Mouse (Mus musculus) kidney, embryonic 16.5 days (tissue): ENCODE measurements around the gene Hipk4. TPM values are rescaled to one million over a fixed set of nuclear protein-coding genes. Genes with fewer than 3 reads are reported as not detected.

Experiments
- ATAC-seq: fragments of 200-750 bp; cut with Nextera tagmentation; 2 replicates; pipeline ENCODE4 v1.8.0; 2017; ENCODE audit warnings: moderate TSS enrichment; ENCODE audit not compliant: low FRiP score, low TSS enrichment
- H3K27ac ChIP-seq: fragments of 300-500 bp; sonication (generic); 2 replicates; pipeline ENCODE4 v1.5.1; 2014; ENCODE audit warnings: low read length
- H3K27me3 ChIP-seq: fragments of 300-500 bp; sonication (generic); 2 replicates; pipeline ENCODE4 v1.6.1; 2014; ENCODE audit warnings: low read length, control low read depth, mixed read lengths; ENCODE audit not compliant: insufficient read depth
- H3K36me3 ChIP-seq: fragments of 300-500 bp; sonication (generic); 2 replicates; pipeline ENCODE4 v1.6.1; 2014; ENCODE audit warnings: low read length, control low read depth, mixed read lengths; ENCODE audit not compliant: insufficient read depth
- H3K4me1 ChIP-seq: fragments of 300-500 bp; sonication (generic); 2 replicates; pipeline ENCODE4 v1.6.1; 2014; ENCODE audit warnings: low read length, control low read depth, mixed read lengths; ENCODE audit not compliant: insufficient read depth
- H3K4me2 ChIP-seq: fragments of 300-500 bp; sonication (generic); replicated peaks from 2 replicates; pipeline ENCODE4 v1.6.1; 2014; ENCODE audit warnings: low read depth, low read length
- H3K4me3 ChIP-seq: fragments of 300-500 bp; sonication (generic); 2 replicates; pipeline ENCODE4 v1.5.1; 2014; ENCODE audit warnings: mild to moderate bottlenecking, low read length
- H3K9ac ChIP-seq: fragments of 300-500 bp; sonication (generic); replicated peaks from 2 replicates; pipeline ENCODE4 v1.6.1; 2014; ENCODE audit warnings: low read length
- H3K9me3 ChIP-seq: fragments of 300-500 bp; sonication (generic); 2 replicates; pipeline ENCODE4 v1.6.1; 2016; ENCODE audit warnings: low read length, control low read depth
- WGBS: fragments of 180-500 bp; shearing (Covaris S2); extraction: QIAGEN DNeasy Blood & Tissue Kit; methylation state at CpG from one replicate; pipeline ENCODE4 v1.1.7; 2014; 5-methylcytosine and 5-hydroxymethylcytosine counted together
- polyA plus RNA-seq: library from polyadenylated mRNA; unstranded; fragments of >200 nt; fragmentation: Nextera tagmentation; extraction: Ambion mirVana; gene quantifications from 2 replicates; pipeline ENCODE4 v1.2.1, GENCODE M21; 2015

The Hipk4 gene
- polyA plus RNA-seq, 1 experiment from 2014 or later = 0.70 TPM

DNA sequence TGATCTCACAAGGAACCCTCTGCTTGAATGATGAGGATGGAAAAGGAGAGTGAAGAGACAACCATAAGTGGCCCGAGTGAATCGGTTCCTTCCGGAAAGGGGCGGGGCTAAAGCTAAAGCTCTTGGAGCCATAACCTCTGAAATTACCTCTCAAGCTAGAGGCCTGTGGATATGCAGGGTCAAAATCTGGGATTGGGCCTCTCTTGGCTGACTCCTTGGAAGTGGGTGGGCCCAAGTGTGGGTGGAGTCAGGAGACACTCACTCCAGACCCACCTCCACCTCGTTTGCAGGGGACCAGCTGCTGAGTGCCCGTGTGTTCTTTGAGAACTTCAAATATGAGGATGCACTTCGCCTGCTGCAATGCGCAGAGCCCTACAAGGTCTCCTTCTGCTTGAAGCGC lies 8.1 kb upstream of the Hipk4 start:
- 63% methylated on average over 9 of the region's 9 CpGs for WGBS
- no peak overlapping the region for H3K4me3 ChIP-seq
- ATAC-seq = 0 out of 2 replicates have a peak, but pooled peaks have one; percentile 29
- peaks cover 4% of the 10 kb centered on the region; the same call in 1 of the 2 replicates for H3K9me3 ChIP-seq
- no peak overlapping the region for H3K9ac ChIP-seq
- no peak overlapping the region for H3K27ac ChIP-seq
- H3K27me3 ChIP-seq = no peaks in the 10 kb centered on the region
- no peaks in the 10 kb centered on the region for H3K4me1 ChIP-seq
- H3K4me2 ChIP-seq = no peak overlapping the region
- no peaks in the 10 kb centered on the region for H3K36me3 ChIP-seq

DNA sequence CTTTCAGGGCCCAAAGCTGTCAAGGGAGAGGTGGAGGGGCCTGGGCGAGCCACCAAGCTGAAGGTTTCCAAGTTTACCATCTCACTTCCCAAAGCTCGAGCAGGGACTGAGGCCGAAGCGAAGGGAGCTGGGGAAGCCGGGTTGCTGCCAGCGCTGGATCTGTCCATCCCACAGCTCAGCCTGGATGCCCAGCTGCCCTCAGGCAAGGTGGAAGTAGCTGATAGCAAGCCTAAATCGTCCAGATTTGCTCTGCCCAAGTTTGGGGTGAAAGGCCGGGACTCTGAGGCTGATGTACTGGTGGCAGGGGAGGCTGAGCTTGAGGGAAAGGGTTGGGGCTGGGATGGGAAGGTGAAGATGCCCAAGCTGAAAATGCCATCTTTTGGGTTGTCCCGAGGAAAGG lies 4.8 kb upstream of the Hipk4 start:
- Histone ChIP-seq H3K36me3 (0 out of 2 replicates have a peak, but pooled peaks cover 2% of the 10 kb centered on the region), H3K4me2 (no peak overlapping the region), H3K9me3 (peaks cover 5% of the 10 kb centered on the region; the same call in 1 of the 2 replicates), H3K27ac (no peak overlapping the region), H3K27me3 (no peaks in the 10 kb centered on the region), H3K9ac (no peak overlapping the region), H3K4me1 (no peaks in the 10 kb centered on the region), H3K4me3 (no peak overlapping the region)
- WGBS = 86% methylated on average over 9 of the region's 9 CpGs
- ATAC-seq = no peak

DNA sequence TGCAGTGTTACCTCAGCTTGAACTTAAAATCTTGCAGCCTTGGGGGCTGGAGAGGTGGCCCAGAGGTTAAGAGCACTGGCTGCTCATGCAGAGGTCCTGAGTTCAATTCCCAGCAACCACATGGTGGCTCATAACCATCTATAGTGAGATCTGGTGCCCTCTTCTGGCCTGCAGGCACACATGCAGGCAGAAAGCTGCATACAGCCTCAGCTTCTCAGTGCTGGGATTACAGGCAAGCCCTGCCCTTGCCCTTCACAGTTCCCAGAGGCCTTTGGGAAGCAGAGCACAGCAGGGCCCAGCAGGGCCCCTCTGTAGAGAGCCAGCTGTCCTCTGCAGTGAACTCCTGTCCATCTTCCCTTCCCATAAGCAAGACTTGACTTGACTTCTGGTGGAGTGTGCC lies 3.0 kb upstream of the Hipk4 start:
- no peak for ATAC-seq
- no peak overlapping the region for H3K27ac ChIP-seq
- H3K4me2 ChIP-seq = no peak overlapping the region
- H3K9ac ChIP-seq = no peak overlapping the region
- H3K36me3 ChIP-seq = 0 out of 2 replicates have a peak, but pooled peaks cover 2% of the 10 kb centered on the region
- no peaks in the 10 kb centered on the region for H3K4me1 ChIP-seq
- no peaks in the 10 kb centered on the region for H3K27me3 ChIP-seq
- peaks cover 5% of the 10 kb centered on the region; the same call in 1 of the 2 replicates for H3K9me3 ChIP-seq
- no peak overlapping the region for H3K4me3 ChIP-seq

DNA sequence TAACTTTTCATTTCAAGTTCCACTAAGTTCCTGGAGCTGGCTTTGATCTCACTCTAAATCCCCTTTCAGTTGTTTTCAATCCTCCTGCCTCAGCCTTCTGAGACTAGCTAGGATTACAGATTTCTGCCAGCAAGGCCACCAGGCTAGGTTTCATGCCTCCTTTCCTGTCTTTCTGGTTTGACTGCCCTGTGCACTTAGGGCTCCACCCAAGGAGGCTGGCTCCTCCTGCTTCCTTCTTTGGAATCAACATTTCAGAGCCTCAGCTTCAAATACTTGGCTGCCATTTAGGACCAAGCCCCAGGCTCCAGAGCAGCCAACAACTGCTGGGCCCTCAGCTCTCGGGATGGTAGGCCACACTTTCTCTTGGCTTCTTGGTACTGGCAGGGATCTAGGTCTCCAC lies 2.5 kb upstream of the Hipk4 start:
- H3K4me3 ChIP-seq = no peak overlapping the region
- peaks cover 5% of the 10 kb centered on the region; the same call in 1 of the 2 replicates for H3K9me3 ChIP-seq
- 0 out of 2 replicates have a peak, but pooled peaks cover 2% of the 10 kb centered on the region for H3K36me3 ChIP-seq
- H3K4me2 ChIP-seq = no peak overlapping the region
- H3K9ac ChIP-seq = no peak overlapping the region
- WGBS = 53% methylated on average over 1 of the region's 1 CpGs
- no peak overlapping the region for H3K27ac ChIP-seq
- no peaks in the 10 kb centered on the region for H3K27me3 ChIP-seq
- no peak for ATAC-seq
- no peaks in the 10 kb centered on the region for H3K4me1 ChIP-seq

DNA sequence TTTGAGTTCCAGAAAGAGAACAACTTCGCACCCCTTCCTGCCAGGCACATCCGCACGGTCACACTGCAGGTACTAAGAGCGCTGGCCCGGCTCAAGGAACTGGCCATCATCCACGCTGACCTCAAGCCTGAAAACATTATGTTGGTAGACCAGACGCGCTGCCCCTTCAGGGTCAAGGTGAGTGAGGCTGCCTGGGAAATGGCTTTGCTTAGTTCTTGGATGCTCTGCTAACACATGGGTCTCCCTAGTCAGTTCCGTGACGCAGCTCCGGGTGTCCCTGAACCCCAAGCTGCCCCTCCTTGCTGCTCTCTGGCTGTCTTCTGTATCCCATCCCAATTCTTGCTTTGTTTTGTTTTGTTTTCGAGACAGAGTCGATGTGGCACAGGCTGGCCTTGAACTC lies 738 bp downstream of the Hipk4 start:
- Histone ChIP-seq H3K4me1 (no peaks in the 10 kb centered on the region), H3K4me2 (no peak overlapping the region), H3K27ac (no peak overlapping the region), H3K4me3 (no peak overlapping the region), H3K9me3 (peaks cover 5% of the 10 kb centered on the region; the same call in 1 of the 2 replicates), H3K27me3 (no peaks in the 10 kb centered on the region), H3K36me3 (0 out of 2 replicates have a peak, but pooled peaks cover 2% of the 10 kb centered on the region), H3K9ac (no peak overlapping the region)
- no peak for ATAC-seq
- WGBS = 93% methylated on average over 13 of the region's 13 CpGs

DNA sequence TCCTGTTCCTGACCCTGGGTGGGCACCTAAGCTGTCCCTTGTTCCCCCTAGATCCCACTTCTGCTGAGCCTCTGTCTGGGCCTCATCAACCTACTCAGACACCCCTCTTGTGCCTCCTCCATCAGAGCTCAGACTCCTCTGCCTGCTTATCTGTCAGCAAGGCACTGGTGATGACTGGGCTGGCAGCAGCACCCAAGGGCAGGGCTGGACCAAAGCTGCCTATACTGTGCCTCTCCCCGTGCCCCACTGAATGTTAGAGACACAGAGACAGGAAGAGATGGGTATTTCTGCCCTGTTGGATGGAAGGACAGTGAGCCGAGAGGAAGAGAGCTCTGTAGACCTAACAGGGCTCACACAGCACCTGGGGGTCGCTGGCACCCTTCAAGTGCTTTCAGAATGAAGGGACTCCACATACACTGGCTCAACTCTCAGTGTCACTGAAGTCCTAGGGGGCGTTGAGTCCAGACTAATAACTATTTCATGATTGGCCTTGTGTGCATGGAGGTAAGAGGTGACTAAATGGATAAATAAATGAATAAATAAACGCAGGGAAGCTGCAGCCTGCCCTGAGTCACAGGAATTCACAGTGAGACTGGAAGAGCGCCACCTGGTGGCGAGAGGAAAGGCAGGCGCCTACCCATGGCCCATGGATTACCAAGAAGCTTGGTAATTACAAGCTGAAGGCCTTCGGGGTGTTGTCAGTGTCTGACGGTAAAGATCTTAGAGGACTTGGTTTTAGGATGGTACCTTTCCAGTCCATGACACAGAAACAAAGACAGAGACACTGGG lies 3.2 kb downstream of the Hipk4 start:
- WGBS = 25% methylated on average over 10 of the region's 10 CpGs
- H3K27ac ChIP-seq = no peak overlapping the region
- H3K4me3 ChIP-seq = no peak overlapping the region
- no peaks in the 10 kb centered on the region for H3K4me1 ChIP-seq
- H3K9me3 ChIP-seq = no peaks in the 10 kb centered on the region
- H3K4me2 ChIP-seq = no peak overlapping the region
- H3K36me3 ChIP-seq = 0 out of 2 replicates have a peak, but pooled peaks cover 7% of the 10 kb centered on the region
- no peak overlapping the region for H3K9ac ChIP-seq
- peak; percentile 64 for ATAC-seq
- no peaks in the 10 kb centered on the region for H3K27me3 ChIP-seq

DNA sequence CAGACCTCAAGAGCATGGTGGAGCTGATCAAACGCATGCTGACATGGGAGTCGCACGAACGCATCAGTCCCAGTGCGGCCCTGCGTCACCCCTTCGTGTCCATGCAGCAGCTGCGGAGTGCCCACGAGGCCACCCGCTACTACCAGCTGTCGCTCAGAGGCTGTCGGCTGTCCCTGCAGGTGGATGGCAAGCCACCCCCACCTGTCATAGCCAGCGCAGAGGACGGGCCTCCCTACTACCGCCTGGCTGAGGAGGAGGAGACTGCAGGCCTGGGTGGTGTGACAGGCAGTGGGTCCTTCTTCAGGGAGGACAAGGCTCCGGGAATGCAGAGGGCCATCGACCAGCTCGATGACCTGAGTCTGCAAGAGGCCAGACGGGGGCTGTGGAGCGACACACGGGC lies 6.0 kb downstream of the Hipk4 start:
- Histone ChIP-seq H3K4me3 (no peak overlapping the region), H3K4me2 (no peak overlapping the region), H3K27me3 (no peaks in the 10 kb centered on the region), H3K36me3 (peaks cover 17% of the 10 kb centered on the region), H3K27ac (no peak overlapping the region), H3K9me3 (no peaks in the 10 kb centered on the region), H3K9ac (no peak overlapping the region), H3K4me1 (no peaks in the 10 kb centered on the region)
- WGBS = 66% methylated on average over 21 of the region's 21 CpGs
- ATAC-seq = no peak; the same call in 1 of the 2 replicates

DNA sequence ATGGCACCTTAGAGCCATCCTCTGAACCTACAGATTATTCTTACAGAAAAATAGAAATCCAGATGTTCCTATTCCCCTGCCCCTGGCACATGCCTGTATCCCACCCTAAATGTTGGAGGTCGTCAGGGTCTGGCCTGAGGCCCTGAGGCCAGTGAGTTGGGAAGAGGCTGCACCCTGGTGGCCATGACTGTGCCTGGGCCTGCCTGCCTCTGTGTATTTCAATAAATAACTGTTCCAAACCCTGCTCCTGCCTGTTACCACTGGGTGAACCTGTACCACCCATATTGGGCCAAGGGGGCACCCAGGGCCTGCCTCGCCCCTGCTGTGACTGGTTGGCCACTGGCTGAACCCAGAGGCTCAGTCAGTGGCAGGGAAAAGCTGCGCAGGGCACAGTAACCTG lies 7.9 kb downstream of the Hipk4 start:
- H3K9me3 ChIP-seq = no peaks in the 10 kb centered on the region
- H3K4me3 ChIP-seq = no peak overlapping the region
- no peaks in the 10 kb centered on the region for H3K27me3 ChIP-seq
- H3K4me1 ChIP-seq = no peaks in the 10 kb centered on the region
- no peak for ATAC-seq
- H3K9ac ChIP-seq = no peak overlapping the region
- 78% methylated on average over 3 of the region's 3 CpGs for WGBS
- H3K4me2 ChIP-seq = no peak overlapping the region
- H3K36me3 ChIP-seq = peaks cover 22% of the 10 kb centered on the region
- no peak overlapping the region for H3K27ac ChIP-seq

DNA sequence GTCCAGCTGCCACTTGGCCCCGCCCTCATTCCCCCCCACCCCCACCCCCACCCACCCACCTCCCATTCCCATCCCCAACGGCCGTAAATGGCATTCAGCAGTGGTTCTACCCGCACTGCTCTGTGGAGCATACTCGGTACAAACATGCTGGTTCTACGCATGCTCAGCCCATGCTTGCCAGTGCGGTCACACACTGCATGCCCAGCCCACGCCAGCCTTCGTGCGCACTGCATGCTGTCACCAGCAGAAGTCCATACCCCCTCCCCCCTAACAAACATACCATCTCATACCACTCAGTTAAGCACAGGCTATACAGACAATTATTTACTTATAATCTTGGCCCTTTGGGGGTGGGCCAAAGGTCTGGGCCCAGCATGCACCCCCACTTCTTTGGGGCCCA lies 8.6 kb downstream of the Hipk4 start:
- H3K9me3 ChIP-seq = no peaks in the 10 kb centered on the region
- H3K27ac ChIP-seq = no peak overlapping the region
- no peak for ATAC-seq
- no peaks in the 10 kb centered on the region for H3K4me1 ChIP-seq
- H3K4me2 ChIP-seq = no peak overlapping the region
- 88% methylated on average over 10 of the region's 10 CpGs for WGBS
- no peak overlapping the region for H3K4me3 ChIP-seq
- H3K36me3 ChIP-seq = peaks cover 23% of the 10 kb centered on the region
- H3K9ac ChIP-seq = no peak overlapping the region
- H3K27me3 ChIP-seq = no peaks in the 10 kb centered on the region

DNA sequence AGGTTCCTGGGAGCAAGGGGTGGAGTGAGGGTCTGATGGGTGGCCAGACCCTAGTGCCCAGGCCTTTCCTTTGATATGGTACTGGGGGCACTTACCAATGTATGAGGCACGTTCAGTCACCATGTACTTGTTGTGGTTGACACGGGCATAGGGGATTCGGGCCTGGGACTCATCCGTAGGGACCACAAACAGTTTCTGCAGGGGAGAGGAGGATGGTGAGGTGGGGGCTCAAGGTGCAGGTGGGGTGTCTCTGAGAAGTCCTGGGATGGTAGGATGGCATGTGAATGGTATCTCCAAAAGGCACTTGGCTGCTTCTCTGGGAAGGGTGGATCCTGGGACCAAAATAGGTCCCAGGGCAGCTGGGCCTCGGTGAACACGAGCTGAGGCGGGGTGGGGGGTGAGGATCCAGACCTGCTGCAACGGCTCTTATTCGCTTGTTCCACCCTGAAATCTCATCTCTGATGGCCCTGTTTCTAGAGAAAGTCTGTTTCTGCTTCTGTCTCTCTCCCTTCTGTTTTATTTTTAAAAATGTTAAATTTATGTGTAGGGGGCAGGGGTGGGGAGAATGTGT lies 9.5 kb downstream of the Hipk4 start:
- no peak overlapping the region for H3K4me3 ChIP-seq
- WGBS = 91% methylated on average over 9 of the region's 9 CpGs
- no peak overlapping the region for H3K27ac ChIP-seq
- no peaks in the 10 kb centered on the region for H3K27me3 ChIP-seq
- no peak for ATAC-seq
- no peak overlapping the region for H3K4me2 ChIP-seq
- H3K9ac ChIP-seq = no peak overlapping the region
- H3K4me1 ChIP-seq = no peaks in the 10 kb centered on the region
- no peaks in the 10 kb centered on the region for H3K9me3 ChIP-seq
- H3K36me3 ChIP-seq = peaks cover 23% of the 10 kb centered on the region
